Mouse (Mus musculus): ENCODE data around the gene Cib2. TPM values are rescaled to one million over a fixed set of nuclear protein-coding genes. Genes with fewer than 3 reads are reported as not detected.

Gene Cib2
- total RNA-seq, 1 experiment from 2014 or later = 2.2 TPM

GRCm38 (mm10) chr9:54502111-54502495 is 57.9 kb downstream of the Cib2 start:
- ATAC-seq (replicated peaks; ENCODE audit: insufficient number of reproducible peaks, low FRiP score, low TSS enrichment, poor library complexity, severe bottlenecking) = no peak

- peak; percentile 50; the same call in 1 of the 2 replicates for ATAC-seq (replicated peaks; ENCODE audit: insufficient number of reproducible peaks, low FRiP score, low TSS enrichment, poor library complexity, severe bottlenecking)
Observed at GRCm38 (mm10) chr9:54501453-54502110, 58.4 kb downstream of the Cib2 start, which contains the start of gene Dmxl2. TSS of gene Dmxl2 (minus strand) at chr9:54501626.

GRCm38 (mm10) chr9:54500832-54501452 is 59.1 kb downstream of the Cib2 start:
- no peak for ATAC-seq (replicated peaks; ENCODE audit: insufficient number of reproducible peaks, low FRiP score, low TSS enrichment, poor library complexity, severe bottlenecking)

GRCm38 (mm10) chr9:54499791-54500190 is 60.2 kb downstream of the Cib2 start:
- no peak for ATAC-seq (replicated peaks; ENCODE audit: insufficient number of reproducible peaks, low FRiP score, low TSS enrichment, poor library complexity, severe bottlenecking)

GRCm38 (mm10) chr9:54499291-54499690 is 60.7 kb downstream of the Cib2 start:
- no peak for ATAC-seq (replicated peaks; ENCODE audit: insufficient number of reproducible peaks, low FRiP score, low TSS enrichment, poor library complexity, severe bottlenecking)

Other genes starting within 250 kb of the Cib2 start
- 2.8 to 15.1 TPM (median 12.4 TPM) in 3 replicates for gene Dmxl2, start 58.6 kb downstream of the Cib2 start, total RNA-seq (2017)
- 2.4 TPM in 1 of 3 replicates, not detected in the others for gene Sh2d7, start 21.2 kb downstream of the Cib2 start, total RNA-seq (2017)
- gene Idh3a, start 26.1 kb upstream of the Cib2 start, total RNA-seq (2017) = 26.1 to 29.5 TPM (median 26.3 TPM) in 3 replicates
- gene Acsbg1, start 101.7 kb upstream of the Cib2 start, total RNA-seq (2017) = 2.3 to 3.9 TPM (median 3.6 TPM) in 3 replicates
- gene Dnaja4, start 138.7 kb upstream of the Cib2 start, total RNA-seq (2017) = 6.1 to 14.0 TPM (median 7.8 TPM) in 3 replicates
- gene Wdr61, start 174.3 kb upstream of the Cib2 start, total RNA-seq (2017) = 32.9 to 54.9 TPM (median 49.8 TPM) in 3 replicates
- not detected in 3 replicates for gene Crabp1, start 204.5 kb upstream of the Cib2 start, total RNA-seq (2017)